Mouse (Mus musculus): ENCODE data around the gene Napsa. TPM values are rescaled to one million over a fixed set of nuclear protein-coding genes. Genes with fewer than 3 reads are reported as not detected.

The Napsa gene
- total RNA-seq, 4 experiments from 2014 or later = not detected

DNA sequence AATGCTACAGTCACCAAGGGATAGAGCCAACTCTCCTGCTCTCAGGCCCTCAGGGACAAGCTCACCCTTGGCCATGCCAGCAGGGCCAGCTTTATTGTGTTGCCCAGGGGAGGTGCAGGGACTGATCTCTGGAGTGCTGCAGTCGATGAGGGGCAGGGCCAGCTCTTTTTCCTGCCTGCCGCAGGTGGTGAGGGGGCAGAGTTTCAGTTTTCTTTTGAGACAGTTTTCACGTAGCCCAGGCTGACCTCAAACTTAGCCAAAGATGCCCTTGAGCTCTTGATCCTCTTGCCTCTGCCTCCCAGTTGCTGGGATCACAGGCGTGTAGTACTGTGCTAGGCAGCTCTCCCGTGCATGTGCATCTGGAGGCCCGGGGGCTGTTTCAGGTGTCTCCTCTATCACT lies 1.2 kb upstream of the Napsa start:
- no peak for DNase-seq (ENCODE audit: low spot score in 2 of 2)

DNA sequence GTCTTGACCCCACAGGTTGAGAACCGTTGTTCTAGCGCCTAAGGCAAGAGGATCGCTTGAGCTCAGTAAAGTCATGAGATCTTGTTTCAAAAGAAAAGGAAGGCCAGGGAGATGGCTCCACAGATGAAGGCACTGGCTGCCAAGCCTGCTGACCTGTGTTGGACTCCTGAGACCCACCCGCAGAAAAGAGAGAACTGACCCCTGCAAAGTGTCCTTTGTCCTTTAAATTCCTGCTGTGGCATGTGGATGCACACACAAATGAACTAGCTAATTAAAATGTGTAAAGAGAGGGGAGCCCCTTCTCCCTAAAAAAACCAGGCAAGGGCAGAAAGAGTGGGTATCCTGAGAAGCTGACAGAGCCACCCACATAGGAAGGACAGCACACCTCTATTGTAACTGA lies 369 bp upstream of the Napsa start:
- DNase-seq (ENCODE audit: low spot score in 2 of 2) = no peak

DNA sequence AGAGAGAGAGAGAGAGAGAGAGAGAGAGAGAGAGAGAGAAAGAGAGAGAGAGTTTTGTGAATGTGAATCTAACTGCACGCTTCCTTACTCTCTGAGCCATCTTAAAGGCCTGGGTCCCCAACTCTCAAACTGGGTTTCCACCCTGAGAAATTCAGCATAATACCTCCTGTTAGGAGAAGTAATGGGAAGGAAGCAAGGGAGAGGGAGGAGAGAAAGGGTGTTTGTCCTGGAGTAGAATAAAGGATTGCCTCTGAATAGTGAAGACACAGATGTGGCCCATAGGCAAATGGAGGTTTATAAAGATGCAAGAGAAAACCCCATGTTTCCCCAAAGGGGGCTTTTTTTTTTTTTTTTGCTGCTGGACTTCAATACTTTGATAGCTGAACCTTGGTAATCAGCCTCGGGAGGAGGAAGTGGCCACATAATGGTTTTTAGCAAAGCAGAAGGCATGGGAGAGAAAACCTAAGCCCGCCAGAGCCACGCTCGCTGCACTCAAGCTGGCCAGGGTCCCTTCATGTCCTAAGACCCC lies 840 bp downstream of the Napsa start:
- no peak for DNase-seq (ENCODE audit: low spot score in 2 of 2)

DNA sequence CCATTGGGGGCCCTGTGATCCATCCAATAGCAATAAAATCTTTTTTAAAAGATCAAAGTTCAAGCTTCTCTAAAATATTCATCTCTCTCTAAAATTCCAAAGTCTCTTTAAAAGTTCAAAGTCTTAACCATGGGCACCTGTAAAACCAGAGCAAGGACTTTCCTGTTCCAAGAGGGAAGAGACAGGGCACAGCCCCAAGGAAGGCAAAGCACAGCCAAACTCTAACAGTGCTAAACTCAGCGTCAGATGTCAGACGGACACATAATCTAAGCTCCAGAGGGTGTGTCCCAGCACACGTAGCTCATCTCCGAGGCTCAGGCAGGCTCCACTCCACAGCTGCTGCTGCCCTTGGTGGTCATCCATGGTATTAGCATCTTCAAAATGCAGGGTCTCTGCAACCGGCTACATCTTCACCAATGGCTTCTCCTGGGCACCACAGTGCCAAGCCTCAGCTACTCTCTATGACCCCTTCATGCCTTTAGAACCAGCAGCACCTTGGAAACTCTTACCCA lies 4.2 kb downstream of the Napsa start:
- DNase-seq (ENCODE audit: low spot score in 2 of 2) = no peak

DNA sequence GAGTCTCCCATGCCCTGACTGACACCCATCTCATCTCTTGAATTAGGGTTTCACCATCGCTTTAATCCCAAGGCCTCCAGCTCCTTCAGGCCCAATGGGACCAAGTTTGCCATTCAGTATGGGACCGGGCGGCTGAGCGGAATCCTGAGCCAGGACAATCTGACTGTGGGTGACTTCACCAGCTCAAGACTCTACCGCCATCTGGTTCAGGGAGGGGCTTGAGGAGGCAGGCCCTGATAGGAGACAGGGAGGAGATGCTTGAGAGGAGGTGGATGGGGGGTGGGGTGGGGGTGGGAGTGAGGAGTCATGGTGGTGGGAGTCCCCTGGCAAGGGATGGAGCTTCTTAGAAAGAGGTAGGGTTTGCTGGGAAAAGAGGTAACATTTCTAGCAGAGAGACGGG lies 9.5 kb downstream of the Napsa start:
- no peak for DNase-seq (ENCODE audit: low spot score in 2 of 2)

DNA sequence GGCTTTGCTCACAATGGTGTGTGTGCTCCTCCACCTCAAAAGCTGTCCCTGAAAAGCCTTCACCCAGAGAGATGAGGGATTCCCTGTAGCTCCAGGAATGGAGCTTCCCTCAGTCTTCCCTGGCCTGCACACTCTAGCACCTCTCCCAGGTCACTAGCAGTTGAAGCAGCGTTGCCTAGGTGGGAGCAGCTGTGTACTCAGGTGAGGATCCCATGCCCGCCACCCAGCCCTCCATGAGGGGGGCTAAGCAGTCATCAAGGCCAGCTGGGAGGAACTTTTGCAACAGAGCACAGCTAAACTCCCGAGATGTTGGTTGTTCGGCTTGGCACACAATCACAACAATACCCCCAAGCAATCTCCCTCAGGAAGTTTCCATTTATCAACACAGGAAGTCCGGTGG lies 10.5 kb downstream of the Napsa start:
- DNase-seq (ENCODE audit: low spot score in 2 of 2) = no peak

DNA sequence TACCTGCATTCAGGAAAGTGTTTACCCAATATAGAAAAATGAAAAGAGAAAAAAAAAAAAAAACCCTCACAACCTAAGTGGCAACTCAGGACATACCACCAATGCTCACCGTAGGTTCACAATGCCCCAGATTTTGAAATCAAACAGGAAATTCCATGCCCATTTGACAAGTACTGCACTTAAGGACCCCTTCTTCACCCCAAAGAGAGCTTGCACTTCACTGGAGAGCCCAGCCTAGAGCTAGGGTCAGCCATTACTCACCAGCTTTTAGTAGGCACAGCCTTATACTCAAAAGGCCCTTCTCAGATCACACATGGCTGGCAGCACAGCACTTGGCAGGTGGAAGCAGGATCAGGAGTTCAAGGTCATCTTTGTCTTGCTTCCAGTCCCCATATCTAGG lies 11.0 kb downstream of the Napsa start:
- no peak for DNase-seq (ENCODE audit: low spot score in 2 of 2)

DNA sequence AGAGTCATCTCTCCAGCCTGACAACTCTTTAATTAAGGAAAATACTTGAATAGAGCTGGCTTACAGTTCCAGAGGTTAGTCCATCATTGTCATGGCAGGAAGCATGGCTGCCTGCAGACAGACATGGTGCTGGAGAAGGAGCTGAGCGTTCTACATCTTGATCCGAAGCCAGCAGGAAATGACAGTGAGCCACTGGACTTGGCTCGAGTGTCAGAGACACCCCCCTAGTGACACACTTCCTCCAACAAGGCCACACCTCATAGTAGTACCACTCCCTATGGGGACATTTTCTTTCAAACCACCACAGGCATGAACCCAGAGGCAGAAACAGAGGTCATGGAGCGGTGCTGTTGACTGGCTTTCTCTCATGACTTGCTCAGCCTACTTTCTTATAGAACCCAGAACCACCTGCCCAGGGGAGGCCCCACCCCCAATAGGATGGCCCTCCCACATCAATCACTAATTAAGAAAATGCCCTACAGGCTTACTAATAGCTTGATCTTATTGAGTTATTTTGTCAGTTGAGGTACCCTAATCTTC lies 12.2 kb downstream of the Napsa start:
- DNase-seq (ENCODE audit: low spot score in 2 of 2) = no peak

DNA sequence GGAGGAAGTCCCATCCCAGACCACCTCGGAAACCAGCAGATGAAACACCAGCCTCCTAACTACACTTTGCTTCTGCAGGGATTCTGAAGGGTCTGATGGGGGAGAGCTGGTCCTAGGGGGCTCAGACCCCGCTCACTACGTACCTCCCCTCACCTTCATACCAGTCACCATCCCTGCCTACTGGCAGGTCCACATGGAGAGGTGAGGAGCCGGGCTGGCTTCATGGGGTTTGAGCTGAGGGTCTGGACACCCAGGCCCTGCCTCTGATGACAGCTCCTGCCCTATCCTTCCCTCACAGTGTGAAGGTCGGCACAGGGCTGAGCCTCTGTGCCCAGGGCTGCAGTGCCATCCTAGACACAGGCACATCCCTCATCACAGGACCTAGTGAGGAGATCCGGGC lies 12.7 kb downstream of the Napsa start:
- no peak for DNase-seq (ENCODE audit: low spot score in 2 of 2)

DNA sequence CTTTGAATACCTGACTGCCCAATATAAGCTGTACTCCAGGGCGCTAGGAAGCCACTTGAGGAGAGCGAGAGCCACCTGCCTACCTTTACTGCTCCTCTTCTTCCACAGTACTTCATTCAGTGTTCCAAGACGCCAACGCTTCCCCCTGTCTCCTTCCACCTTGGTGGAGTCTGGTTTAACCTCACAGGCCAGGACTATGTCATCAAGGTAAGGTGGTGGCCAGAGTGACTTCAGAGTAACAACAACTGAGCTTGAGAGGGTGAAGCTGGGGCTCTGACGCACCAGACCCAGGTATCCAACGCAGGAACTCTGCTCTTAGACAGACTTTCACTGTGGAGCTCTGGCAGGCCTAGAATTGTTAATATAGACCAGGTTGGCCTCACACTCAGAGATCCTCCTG lies 13.4 kb downstream of the Napsa start:
- no peak for DNase-seq (ENCODE audit: low spot score in 2 of 2)

DNA sequence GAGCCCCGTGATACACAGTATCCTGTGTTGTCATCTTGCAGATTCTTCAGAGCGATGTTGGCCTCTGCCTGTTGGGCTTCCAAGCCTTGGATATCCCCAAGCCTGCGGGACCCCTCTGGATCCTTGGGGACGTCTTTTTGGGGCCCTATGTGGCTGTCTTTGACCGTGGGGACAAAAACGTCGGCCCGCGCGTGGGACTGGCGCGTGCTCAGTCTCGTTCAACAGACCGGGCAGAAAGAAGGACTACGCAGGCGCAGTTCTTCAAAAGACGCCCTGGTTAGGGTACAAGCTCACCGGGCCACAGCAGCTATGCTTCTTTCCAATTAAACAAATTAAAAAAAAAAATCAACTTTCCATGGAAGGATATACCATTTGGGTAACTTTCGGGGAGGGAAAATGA lies 14.3 kb downstream of the Napsa start:
- peak in 1 of 2 experiments; percentile 58 for DNase-seq (ENCODE audit: low spot score in 2 of 2)

DNA sequence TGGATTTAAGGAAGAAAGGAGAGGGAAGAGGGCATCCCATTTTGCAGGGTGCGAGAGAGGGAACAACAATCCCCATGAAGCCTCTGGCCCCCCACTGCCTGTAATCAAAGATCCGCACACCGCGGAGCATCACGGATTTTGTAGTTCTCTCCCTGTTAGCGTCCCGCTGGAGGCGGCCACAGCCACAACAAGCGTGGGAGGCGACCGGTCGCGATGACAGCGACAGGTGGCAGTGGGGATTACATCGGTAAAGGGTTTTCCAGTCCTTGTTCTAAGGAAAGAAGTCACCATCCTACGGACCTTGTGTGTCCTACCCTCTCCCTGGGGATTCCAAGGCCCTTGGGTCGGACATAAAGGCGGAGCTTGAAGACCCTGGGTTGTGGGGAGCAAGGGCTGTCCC lies 14.8 kb downstream of the Napsa start:
- DNase-seq (ENCODE audit: low spot score in 2 of 2) = peak; percentile 61 to 82

DNA sequence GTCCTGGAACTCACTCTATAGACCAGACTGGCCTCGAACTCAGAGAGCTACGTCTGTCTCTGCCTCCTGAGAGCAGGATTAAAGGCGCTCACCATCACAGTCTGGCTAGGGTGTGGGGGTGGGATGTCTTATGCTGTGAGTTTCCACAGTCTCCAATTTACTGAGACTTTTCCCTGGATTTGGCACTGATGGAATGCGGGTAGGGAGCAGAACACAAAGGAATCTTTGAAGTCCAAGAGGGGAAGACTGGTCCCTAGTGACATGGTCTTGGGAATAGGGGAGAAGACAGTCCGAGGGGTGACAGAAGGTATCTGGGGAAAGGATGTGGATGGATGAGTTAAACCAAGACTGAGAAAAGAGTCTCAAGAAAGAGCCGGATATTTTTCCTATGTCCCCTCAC lies 15.5 kb downstream of the Napsa start:
- no peak for DNase-seq (ENCODE audit: low spot score in 2 of 2)

DNA sequence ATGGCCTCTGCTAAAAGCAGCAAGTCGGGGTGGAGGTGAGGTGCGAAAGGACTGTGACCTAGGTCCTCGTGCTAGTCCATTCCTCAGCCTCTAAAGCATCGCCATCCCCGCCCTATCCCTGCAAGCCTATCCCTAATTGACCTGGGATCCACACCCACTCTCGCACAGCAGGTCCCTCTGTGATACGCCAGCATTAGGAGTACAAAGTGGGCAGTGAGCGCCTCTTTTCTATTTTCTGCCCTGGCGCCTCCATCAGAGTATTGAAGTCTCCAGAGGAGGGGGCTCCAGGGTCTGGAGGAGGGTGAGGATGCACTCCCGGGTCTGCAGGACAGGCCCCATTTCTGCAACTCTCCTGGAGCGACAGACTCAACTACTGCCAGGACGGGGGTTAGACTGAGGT lies 16.2 kb downstream of the Napsa start:
- DNase-seq (ENCODE audit: low spot score in 2 of 2) = no peak

DNA sequence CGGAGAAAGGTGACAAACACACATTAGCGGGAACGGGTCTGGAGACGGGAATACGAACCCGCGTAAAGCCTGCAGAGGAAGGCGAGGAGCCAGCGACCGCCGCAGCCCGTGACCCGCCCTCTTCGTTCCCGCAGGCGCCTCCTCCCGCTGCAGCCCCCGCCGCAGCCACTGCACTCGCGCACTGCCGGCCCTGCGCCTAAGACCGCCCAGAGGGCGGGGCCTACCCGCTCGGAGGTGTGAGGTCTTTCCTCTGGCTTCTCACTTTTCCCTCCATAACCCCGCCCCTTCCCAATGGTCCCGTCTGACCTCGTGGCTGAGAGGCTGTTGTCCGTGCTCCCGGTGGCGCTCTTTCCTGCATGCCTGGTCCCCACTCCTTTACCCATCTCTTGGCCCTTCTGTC lies 17.0 kb downstream of the Napsa start:
- DNase-seq (ENCODE audit: low spot score in 2 of 2) = peak; percentile 57 to 80

DNA sequence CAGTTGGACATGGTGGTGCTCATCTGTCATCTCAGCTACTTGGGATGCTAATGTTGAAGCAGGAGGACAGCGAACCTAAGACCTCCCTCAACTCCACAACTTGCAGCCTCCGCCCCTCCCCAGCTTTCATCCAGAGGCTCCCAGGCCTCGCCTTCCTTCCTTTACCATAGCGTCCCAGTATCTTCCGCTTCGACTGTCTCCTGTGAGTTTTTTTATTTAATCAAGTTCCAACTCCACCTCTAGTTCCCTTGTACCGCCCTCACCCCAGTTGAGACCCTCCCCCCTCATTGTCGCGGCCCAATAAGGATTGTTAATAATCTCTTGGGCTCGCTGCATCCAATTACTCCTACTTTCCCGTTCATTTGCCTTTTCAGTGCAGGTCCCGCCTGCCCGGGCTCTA lies 17.8 kb downstream of the Napsa start:
- no peak for DNase-seq (ENCODE audit: low spot score in 2 of 2)

DNA sequence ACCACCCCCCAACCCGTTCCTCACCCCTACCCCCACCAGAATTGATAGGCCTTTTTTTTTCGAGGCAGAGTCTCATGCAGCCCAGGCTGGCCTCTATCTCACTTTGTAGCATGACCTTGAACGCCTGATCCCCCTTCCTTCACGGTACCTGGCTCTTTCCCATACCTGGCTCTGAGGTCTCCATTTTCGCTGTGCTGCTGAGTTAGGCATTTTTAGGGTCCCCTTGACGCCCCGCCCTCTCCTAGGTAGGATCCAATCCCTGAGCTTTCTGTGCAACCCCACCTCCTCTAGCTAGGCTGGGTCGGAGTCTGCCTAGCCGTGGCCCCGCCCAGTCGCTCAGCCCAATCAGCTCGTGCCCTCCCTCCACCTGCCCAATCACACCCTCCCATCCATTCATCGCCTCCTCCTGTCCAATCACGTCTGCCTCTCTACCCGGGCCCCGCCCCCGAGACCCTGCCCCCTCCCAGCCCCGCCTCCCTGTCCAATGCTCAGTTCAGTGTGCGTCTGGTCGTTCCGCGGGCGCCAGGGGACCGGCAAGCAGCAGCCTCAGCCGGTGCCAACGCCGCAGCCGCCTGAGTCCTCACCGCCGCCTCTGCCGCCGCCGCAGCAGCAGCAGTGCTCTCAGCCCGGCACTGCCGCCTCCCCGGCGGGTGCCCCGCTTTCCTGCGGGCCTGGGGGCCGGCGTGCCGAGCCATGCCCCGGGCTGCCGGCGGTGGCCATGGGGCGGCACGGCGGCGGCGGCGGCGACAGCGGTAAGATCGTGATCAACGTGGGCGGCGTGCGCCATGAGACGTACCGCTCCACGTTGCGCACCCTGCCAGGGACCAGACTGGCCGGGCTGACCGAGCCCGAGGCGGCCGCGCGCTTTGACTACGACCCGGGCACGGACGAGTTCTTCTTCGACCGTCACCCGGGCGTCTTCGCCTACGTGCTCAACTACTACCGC lies 18.5 kb downstream of the Napsa start, which contains the start of gene Kcnc3:
TSS of gene Kcnc3 (plus strand) at position 263 of the 946 bp plus-strand sequence.
- DNase-seq (ENCODE audit: low spot score in 2 of 2) = peak; percentile 69 to 97

DNA sequence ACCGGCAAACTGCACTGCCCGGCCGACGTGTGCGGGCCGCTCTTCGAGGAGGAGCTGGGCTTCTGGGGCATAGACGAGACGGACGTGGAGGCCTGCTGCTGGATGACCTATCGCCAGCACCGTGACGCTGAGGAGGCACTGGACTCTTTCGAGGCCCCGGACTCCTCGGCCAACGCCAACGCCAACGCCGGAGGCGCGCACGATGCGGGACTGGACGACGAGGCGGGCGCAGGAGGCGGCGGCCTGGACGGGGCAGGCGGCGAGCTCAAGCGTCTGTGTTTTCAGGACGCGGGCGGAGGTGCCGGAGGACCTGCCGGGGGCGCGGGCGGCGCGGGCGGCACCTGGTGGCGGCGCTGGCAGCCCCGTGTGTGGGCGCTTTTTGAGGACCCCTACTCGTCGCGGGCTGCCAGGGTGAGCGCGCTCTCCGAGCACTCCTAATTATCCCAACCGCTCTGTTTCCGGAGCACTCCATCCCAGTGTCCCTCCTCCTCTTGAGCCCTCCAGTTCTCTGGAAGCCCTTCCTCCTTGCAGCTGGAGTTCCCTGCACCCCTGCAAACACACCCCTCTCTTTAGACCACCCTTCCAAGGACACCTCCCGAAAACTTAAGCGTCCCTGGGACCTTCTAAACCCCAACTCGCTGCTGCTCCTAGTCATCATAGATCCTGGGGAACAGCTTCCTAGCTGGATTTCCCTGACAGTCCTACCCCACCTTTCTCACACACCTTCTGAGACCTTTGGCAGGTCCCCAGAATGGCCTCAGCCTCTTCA lies 19.4 kb downstream of the Napsa start:
- DNase-seq (ENCODE audit: low spot score in 2 of 2) = no peak

DNA sequence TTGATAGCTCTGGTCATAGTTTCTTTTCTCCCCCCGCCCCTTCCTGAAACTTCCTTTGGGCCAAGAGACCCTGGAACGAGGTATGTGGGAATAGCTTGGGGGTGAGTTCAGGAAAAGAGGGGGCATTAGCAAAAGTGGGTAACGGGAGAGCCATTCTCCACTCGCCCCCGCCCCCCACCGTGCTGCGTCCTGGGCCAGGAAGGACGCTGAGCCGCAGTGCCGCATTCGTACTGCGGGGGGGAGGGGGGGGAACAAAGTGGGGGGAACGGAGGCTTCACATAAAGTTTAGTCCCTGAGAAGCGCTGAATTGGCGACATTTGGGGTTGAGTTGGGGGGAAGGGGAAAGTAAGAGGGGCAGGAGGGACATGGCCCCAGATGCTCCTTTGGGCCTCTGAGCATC lies 20.9 kb downstream of the Napsa start:
- no peak for DNase-seq (ENCODE audit: low spot score in 2 of 2)

DNA sequence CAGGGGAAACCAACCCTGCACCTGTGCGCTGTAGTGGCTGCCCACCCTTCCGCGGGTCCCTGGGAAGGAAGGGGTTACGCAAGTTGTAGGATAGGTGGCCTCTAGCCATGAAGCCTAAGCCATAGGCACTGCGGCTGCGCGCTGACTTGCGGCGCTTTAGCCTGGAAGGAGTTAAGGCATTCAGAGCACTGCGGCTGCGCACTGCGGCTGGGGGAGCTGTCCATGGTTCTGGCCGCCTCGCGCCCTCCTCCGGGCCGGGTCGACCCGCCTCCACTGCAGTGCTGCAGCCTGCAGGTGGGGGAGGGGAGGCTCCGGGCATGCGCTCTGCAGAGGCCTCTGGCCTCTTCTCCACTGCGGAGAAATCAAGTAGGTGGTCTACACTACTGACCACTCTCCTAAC lies 21.6 kb downstream of the Napsa start:
- DNase-seq (ENCODE audit: low spot score in 2 of 2) = peak; percentile 78 to 87

DNA sequence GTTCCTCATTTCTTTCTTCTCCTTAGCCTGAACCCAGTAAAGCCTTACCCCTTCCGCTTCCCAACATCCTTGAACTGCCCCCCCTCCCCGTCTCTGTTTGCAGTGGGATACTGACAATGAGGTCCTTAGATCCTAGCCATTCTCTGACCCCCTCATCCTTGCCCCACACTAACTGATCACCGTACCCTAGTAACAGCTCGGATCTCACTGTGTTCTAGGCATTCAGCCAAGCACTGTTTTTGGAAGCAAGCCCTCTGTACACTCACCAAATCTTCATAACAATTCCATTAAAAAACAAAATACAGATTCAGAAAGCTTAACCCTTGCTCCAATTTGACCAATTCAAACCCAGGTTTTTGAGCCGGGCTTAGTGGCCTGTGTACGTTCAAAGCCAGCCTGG lies 22.1 kb downstream of the Napsa start:
- no peak for DNase-seq (ENCODE audit: low spot score in 2 of 2)

DNA sequence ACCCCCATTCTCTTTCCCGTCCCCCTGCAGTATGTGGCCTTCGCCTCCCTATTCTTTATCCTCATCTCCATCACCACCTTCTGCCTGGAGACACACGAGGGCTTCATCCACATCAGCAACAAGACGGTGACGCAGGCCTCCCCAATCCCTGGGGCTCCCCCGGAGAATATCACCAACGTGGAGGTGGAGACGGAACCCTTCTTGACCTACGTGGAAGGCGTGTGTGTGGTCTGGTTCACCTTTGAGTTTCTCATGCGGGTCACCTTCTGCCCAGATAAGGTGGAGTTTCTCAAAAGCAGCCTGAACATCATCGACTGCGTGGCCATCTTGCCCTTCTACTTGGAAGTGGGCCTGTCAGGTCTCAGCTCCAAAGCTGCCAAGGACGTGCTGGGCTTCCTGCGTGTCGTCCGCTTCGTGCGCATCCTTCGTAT lies 23.0 kb downstream of the Napsa start:
- no peak for DNase-seq (ENCODE audit: low spot score in 2 of 2)

All from left cerebral cortex, adult 8-10 months (tissue).